13 mouse cellular contexts compared by ENCODE assay signal in the genomic region with DNA sequence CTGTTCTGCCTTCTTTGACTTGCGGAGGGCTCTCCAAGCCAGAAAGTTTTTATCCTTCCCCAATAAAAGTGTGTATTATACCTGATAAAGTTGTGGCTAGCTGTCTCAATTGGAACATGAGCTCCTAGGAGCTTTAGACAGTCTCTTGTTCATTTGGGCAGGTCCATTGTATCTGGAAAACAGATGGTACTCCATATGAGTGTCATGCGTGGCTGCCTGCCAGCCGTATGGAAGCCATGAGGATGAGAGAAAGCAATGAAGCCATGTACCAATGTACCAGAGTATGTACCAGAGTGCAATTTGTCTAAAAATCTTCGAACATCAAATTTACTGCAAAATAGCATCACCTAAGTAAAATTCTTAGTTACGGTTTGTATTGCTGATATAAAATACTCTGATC.
DNase-seq lines count a peak whose midpoint lies in the region; ATAC-seq and TF ChIP-seq lines count a peak whose summit lies in the region.
"Had no signal": no experiment of that assay in that cellular context is flagged by ENCODE, and none has a peak within 500 bp of the region (broad histone marks: within the 10 kb centered on the region; RNA-seq: fewer than 3 reads in every experiment).

No protein-coding gene starts in this region.

- peak; percentile 39 for DNase-seq in right cerebral cortex, adult 18-20 months
- DNase-seq in right cerebral cortex, postnatal 25 days, result no peak
- peak; percentile 67 for DNase-seq in cerebellum, adult 9-11 months
- peak; percentile 63 for DNase-seq in layer of hippocampus, adult 9-11 months
- DNase-seq in telencephalon, adult 2 months (ENCODE audit: low read depth, low spot score), result peak; percentile 17
- DNase-seq in liver, postnatal 0 days, result no peak
- no peak for DNase-seq in gastrocnemius, adult 18-20 months (ENCODE audit: low spot score)
- DNase-seq in thymus, postnatal 10 days (ENCODE audit: low spot score in 2 of 2), result no peak

- H3K4me3 ChIP-seq in liver, postnatal 0 days (ENCODE audit: low read depth, low read length), result no peak overlapping the region
- H3K4me3 ChIP-seq: heart, embryonic 13.5 days; liver, embryonic 12.5 days; stomach, embryonic 15.5 days had no signal

- no peaks in the 10 kb centered on the region for H3K36me3 ChIP-seq in liver, postnatal 0 days (replicated peaks; ENCODE audit: insufficient read depth, low read length)
- H3K36me3 ChIP-seq: heart, embryonic 13.5 days; liver, embryonic 12.5 days; stomach, embryonic 15.5 days had no signal

- H3K27me3 ChIP-seq in liver, postnatal 0 days (ENCODE audit: insufficient read depth, low read length), result no peaks in the 10 kb centered on the region
- H3K27me3 ChIP-seq: heart, embryonic 13.5 days; liver, embryonic 12.5 days; stomach, embryonic 15.5 days had no signal

- no peak overlapping the region for H3K4me2 ChIP-seq in liver, postnatal 0 days (ENCODE audit: low read depth, low read length)
- H3K4me2 ChIP-seq: heart, embryonic 13.5 days; liver, embryonic 12.5 days; stomach, embryonic 15.5 days had no signal

- TF ChIP-seq EP300 in liver, postnatal 0 days (IDR thresholded peaks at IDR 0.05; ENCODE audit: low read depth), result no peak

- H3K4me1 ChIP-seq in liver, postnatal 0 days (ENCODE audit: insufficient read depth), result no peaks in the 10 kb centered on the region
- H3K4me1 ChIP-seq: heart, embryonic 13.5 days; liver, embryonic 12.5 days; stomach, embryonic 15.5 days had no signal

- no peak for ATAC-seq in liver, postnatal 0 days
- ATAC-seq: liver, embryonic 12.5 days; lung, postnatal 0 days had no signal

- 77% methylated on average over 5 of the region's 5 CpGs for WGBS in liver, postnatal 0 days (ENCODE audit: insufficient replicate concordance)

- H3K27ac ChIP-seq in liver, postnatal 0 days (ENCODE audit: low read depth), result no peak overlapping the region
- H3K27ac ChIP-seq: heart, embryonic 13.5 days; kidney, postnatal 0 days; liver, embryonic 12.5 days; stomach, embryonic 15.5 days had no signal

- no peak for TF ChIP-seq CTCF in liver, postnatal 0 days (IDR thresholded peaks at IDR 0.05; ENCODE audit: low read depth)

- H3K9me3 ChIP-seq in liver, postnatal 0 days (ENCODE audit: low read length), result no peaks in the 10 kb centered on the region
- H3K9me3 ChIP-seq: heart, embryonic 13.5 days; liver, embryonic 12.5 days; stomach, embryonic 15.5 days had no signal

- no peak overlapping the region for H3K9ac ChIP-seq in liver, postnatal 0 days (replicated peaks)
- H3K9ac ChIP-seq: heart, embryonic 13.5 days; liver, embryonic 12.5 days; stomach, embryonic 15.5 days had no signal

Comparison
In these comparisons a context has a peak if more than half of its experiments do, and no peak if none do; other contexts are left out.
1. DNase-seq: peak in right cerebral cortex, adult 18-20 months (single experiment), cerebellum, adult 9-11 months (single experiment), layer of hippocampus, adult 9-11 months (single experiment) and telencephalon, adult 2 months (single experiment); none in right cerebral cortex, postnatal 25 days (single experiment), liver, postnatal 0 days (single experiment), gastrocnemius, adult 18-20 months (single experiment) and thymus, postnatal 10 days (0 of 2).